Mouse (Mus musculus) brain, embryonic 14.5 days (tissue): ENCODE data around the gene Camk2n1.

Source experiments
- CTCF ChIP-seq: fragments of 200-500 bp; IDR thresholded peaks from 2 replicates; pipeline ENCODE4 v1.5.1; 2012; ENCODE audit warnings: inconsistent platforms, mild to moderate bottlenecking, moderate library complexity, borderline replicate concordance; ENCODE audit not compliant: insufficient read depth, insufficient read length; ENCODE audit errors: extremely low read depth
- POLR2A ChIP-seq: fragments of 200-500 bp; IDR thresholded peaks from 2 replicates; pipeline ENCODE4 v1.6.1; 2012; ENCODE audit warnings: mild to moderate bottlenecking, inconsistent platforms, borderline replicate concordance; ENCODE audit not compliant: poor library complexity, insufficient read depth, insufficient read length, severe bottlenecking; ENCODE audit errors: extremely low read depth

DNA sequence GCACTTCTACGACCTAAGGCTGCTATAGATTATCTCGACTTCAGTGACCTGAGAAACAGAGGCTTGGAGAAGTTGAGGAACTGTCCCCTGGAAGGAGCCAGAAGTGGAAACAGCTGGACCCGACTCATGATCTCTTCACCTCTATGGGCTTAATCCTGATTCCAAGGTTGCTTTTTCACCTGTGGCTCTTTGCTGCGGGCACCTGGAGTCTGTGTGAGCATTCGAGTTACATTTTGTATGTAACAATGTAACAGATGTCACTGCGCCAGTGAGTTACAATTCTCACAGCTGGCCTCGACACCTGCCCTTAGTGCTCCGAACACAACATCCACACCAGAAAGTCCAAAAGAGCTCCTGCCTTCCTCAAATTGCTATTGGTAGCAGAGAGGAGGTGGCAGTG, 11.3 kb downstream of the Camk2n1 start:
- no peak for TF ChIP-seq CTCF
- TF ChIP-seq POLR2A, result no peak
